Mouse (Mus musculus): ENCODE data around the gene Ildr1. TPM values are rescaled to one million over a fixed set of nuclear protein-coding genes. Genes with fewer than 3 reads are reported as not detected.
A peak's percentile ranks its signal among the peaks of the same experiment; 100 is the strongest.

The Ildr1 gene
- total RNA-seq, 2 experiments from 2014 or later: not detected

DNA sequence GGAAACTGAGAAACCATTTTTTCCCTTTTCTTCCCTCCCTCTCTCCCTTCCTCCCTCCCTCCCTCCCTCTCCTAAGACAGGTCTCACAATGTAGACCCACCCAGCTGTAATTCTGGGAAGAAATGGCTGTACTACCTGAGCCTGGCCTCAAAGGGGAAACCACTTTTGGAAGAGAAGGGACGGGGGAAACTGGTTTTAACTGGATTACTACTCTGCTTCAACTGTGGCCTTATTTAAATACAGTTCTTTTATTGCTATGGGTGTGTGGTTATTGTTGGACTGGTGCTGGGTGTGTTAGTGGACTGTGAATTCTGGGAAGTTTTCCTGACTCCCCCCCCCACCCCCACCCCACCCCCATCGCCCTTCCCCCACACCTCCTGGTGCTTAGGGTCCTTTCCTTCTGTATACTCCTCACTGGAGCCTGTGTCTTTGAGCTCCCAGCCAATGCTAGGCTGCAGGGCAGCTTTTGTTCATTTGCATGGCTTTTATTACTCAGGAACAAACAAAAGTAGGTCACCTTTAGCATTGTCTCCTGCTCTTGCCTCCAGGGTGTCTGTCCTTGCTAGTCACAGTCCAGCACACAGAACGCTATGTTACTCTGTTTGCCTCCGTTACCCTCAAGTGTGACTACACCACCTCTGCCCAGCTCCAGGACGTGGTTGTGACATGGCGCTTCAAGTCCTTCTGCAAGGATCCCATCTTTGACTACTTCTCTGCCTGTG is 14.1 kb downstream of the Ildr1 start:
- DNase-seq: no peak

- no peak for DNase-seq
These were observed 15.0 kb downstream of the Ildr1 start for GRCm38 (mm10) chr16:36708751-36709150.

DNA sequence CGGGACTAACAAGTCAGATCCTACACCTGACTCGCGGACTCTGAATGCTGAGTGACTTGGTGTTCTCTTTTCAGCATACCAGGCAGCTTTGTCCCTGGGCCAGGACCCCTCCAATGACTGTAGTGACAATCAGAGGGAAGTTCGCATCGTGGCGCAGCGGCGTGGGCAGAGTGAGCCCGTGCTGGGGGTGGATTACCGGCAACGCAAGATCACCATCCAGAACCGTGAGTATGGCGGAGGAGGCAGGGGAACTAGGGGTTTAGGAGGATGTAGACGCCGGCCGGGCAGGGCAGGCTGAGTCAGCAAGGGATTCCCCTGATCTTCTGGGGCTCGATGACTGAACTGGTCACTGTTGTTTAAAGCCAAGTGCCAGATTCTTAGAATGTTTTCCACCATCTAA is 15.6 kb downstream of the Ildr1 start:
- peak in 1 of 2 experiments; percentile 9 for DNase-seq

GRCm38 (mm10) chr16:36710794-36711193 is 17.0 kb downstream of the Ildr1 start:
- no peak for DNase-seq

DNA sequence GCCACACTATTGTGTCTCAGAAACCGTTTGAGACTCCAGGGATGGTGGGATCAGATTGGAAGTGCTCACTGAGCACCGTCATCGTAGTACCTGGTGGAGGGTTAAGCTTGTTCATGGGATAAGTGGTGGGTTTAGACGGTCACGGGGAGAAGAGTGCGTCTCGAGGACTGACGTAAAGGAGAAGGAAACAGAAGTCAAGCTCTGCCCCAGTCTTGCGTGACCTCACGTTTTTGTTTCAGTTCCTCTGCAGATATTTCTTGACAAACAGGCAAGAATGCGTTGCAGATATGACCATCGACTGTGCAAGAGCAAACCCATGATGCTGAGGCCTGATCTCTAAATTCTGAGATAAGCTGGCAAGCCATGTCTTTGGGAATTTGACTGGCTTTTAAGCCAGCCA is 18.0 kb downstream of the Ildr1 start:
- DNase-seq: peak in 1 of 2 experiments; percentile 5

DNA sequence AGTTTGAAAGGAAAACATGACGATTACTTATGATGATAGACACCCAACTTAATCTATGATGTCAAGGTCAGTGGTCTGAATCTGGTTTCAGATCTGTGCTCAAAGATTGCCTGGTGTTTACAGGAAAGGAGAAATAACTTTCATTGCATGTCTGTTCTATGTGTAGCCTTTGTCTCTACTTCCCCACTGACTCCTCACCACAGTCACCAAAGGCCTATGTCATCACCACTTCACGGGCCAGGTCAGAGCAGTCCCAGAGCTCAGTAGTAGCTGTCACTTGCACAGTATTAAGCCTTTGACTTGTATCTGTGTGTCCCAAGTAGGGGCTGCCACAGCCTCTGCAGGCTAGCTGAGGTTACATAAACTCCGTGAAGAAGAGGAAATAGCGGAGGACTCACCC is 23.7 kb downstream of the Ildr1 start:
- no peak for DNase-seq

DNA sequence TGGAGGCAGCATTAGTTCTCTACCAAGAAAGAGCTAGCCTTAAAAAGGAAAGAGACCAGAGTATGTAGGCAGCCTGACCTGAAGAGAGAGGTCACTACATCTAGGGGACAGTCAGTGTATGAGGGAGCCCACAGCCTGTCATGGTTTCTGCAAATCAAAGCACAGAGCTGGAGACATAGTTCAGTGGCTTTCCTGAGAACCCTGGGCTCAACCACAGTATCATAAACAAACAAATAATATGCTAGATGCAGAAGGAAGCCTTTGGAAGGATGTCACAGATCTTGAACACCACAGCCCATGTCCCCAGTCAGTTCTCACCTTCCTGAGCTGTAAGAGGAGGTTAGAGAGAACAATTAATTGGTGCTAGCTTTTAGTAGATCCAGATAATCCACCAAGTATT is 24.9 kb downstream of the Ildr1 start:
- DNase-seq: no peak

- DNase-seq: no peak
These were observed 26.6 kb downstream of the Ildr1 start for GRCm38 (mm10) chr16:36720194-36721055.

- DNase-seq: no peak
These were observed 29.0 kb downstream of the Ildr1 start for GRCm38 (mm10) chr16:36722739-36723138.

- no peak for DNase-seq
These were observed 30.2 kb downstream of the Ildr1 start for GRCm38 (mm10) chr16:36723880-36724443.

- no peak for DNase-seq
These were observed 35.2 kb downstream of the Ildr1 start for GRCm38 (mm10) chr16:36728959-36729358.

DNA sequence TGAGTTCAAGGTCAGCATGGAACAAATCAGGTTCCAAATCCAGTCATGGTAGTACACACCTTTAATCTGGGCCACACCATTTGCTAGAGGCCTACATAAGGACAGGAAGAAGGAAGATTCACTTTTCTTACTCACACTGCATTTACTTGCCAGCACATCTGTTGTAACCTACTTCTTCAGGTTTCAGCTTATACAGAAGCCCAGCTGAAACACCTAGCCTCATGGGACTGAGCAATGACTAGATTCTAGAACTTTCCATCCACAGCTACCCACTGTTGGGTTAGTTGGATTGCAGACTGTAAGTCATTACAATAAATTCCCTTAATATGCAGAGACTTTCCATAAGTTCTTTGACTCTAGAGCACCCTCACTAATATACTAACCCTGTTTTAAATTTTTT is 38.8 kb downstream of the Ildr1 start:
- DNase-seq: no peak

GRCm38 (mm10) chr16:36733827-36734226 is 40.0 kb downstream of the Ildr1 start:
- DNase-seq: no peak

DNA sequence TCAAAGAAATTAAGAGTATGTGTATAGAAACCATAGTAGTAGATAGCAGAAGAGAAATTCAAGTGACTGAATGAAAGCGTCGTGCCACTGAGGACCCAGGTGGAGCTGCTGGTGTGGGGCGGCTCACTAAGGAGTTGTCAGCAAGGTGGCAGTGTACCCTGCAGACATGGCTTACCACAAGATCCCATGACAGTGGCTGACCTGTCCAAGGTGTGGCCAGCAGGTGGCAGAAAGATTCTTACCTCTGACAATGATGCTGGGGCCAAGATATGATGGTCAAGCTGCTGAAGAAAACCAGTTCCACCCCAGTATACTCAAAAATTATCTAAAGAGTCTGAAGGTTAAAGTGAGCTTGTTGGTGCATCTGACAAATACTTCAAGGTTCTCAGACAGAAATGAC is 41.6 kb downstream of the Ildr1 start:
- no peak for DNase-seq

- DNase-seq: no peak
These were observed 45.7 kb downstream of the Ildr1 start for GRCm38 (mm10) chr16:36739404-36739930.

GRCm38 (mm10) chr16:36743580-36743979 is 49.8 kb downstream of the Ildr1 start:
- no peak for DNase-seq

DNA sequence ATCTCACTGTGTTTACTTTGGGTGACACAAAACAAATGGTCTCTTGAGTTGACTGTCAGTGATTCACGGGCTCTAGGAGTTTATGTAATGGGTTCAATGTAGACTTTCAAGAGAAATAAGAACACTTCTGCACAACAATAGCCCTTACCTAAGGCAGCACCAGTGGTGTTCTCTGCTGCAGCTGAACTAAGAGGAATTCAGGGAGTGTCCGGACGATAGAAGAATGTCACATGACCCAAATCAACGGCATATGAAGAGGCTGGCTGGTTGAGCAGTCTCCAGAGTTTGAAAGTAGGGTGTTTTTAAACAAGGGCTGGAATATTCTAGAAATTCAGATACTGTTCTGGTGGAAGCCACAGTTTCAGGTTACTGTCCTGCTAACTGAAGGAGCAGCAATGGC is 53.3 kb downstream of the Ildr1 start:
- DNase-seq: no peak

GRCm38 (mm10) chr16:36747767-36748166 is 54.0 kb downstream of the Ildr1 start:
- DNase-seq: no peak

- no peak for DNase-seq
These were observed 58.2 kb downstream of the Ildr1 start for GRCm38 (mm10) chr16:36751979-36752378.

DNA sequence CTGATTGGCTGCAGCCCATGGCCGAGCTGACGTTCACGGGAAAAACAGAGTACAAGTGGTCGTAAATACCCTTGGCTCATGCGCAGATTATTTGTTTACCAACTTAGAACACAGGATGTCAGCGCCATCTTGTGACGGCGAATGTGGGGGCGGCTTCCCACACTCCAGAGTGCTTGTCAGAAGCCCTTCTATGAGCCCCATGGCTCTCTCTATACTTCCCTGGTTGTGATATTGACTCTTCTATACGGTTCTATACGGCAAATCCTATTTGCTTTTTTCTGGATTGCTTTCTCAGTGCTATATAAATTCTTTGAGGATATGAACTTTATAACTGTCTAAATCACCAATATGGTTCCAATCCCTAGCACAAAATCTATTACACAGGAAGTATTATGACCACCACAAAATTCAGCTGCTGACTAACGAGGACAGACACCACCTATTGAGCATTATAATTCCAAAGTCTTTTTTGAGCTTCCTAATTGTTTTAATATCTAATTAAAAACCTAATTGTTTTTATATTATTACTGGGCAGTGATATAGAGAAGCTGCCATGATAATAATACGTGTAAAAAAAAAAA is 76.5 kb downstream of the Ildr1 start:
- DNase-seq: no peak

- DNase-seq: no peak
These were observed 77.1 kb downstream of the Ildr1 start for GRCm38 (mm10) chr16:36770830-36771229.

DNA sequence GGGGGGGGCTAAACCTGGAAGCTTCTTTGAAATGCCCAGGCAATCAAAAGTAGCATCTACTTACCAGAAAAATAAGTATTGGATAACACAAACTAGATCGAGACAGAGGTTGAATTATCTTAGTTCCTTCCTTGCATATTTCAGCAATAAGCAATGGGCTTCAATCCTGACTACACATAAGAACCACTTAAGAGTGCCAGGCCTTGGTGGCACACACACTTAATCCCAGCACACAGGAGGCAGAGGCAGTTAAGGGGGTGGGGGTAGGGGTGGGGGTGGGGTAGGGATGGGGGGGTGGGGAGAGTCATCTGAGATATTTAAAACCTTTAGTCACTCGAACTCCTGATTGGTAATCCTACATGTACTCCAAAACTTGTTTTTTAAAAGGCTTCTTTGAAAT is 77.5 kb downstream of the Ildr1 start:
- DNase-seq: no peak

GRCm38 (mm10) chr16:36771703-36772102 is 77.9 kb downstream of the Ildr1 start:
- no peak for DNase-seq

Data from adrenal gland, postnatal 36 days (tissue).